Mouse (Mus musculus) limb, embryonic 15.5 days (tissue): Measurements from ENCODE around the gene Abraxas1. TPM values are rescaled to one million over a fixed set of nuclear protein-coding genes. Genes with fewer than 3 reads are reported as not detected.

ENCODE experiments used
- ATAC-seq: fragments of 200-750 bp; cut with Nextera tagmentation; 2 replicates; pipeline ENCODE4 v1.8.0; 2017; ENCODE audit warnings: low read depth, moderate TSS enrichment; ENCODE audit not compliant: insufficient number of reproducible peaks, low FRiP score, low TSS enrichment
- H3K27ac ChIP-seq: fragments of 300-500 bp; sonication (generic); 2 replicates; pipeline ENCODE4 v1.5.1; 2015; ENCODE audit warnings: moderate library complexity, mild to moderate bottlenecking, inconsistent platforms
- H3K27me3 ChIP-seq: fragments of 300-500 bp; sonication (generic); 2 replicates; pipeline ENCODE4 v1.6.1; 2015; ENCODE audit warnings: inconsistent platforms
- H3K36me3 ChIP-seq: fragments of 300-500 bp; sonication (generic); 2 replicates; pipeline ENCODE4 v1.6.1; 2015; ENCODE audit warnings: inconsistent platforms
- H3K4me1 ChIP-seq: fragments of 300-500 bp; sonication (generic); 2 replicates; pipeline ENCODE4 v1.6.1; 2015; ENCODE audit warnings: inconsistent platforms
- H3K4me2 ChIP-seq: fragments of 300-500 bp; sonication (generic); 2 replicates; pipeline ENCODE4 v1.6.1; 2015; ENCODE audit warnings: mild to moderate bottlenecking, inconsistent platforms
- H3K4me3 ChIP-seq: fragments of 300-500 bp; sonication (generic); 2 replicates; pipeline ENCODE4 v1.5.1; 2015; ENCODE audit warnings: mild to moderate bottlenecking, inconsistent platforms
- H3K9ac ChIP-seq: fragments of 300-500 bp; sonication (generic); 2 replicates; pipeline ENCODE4 v1.6.1; 2015; ENCODE audit warnings: inconsistent platforms
- H3K9me3 ChIP-seq: fragments of 300-500 bp; sonication (generic); 2 replicates; pipeline ENCODE4 v1.6.1; 2016; ENCODE audit warnings: inconsistent platforms
- WGBS: fragments of 180-500 bp; shearing (Covaris S2); methylation state at CpG from one replicate; pipeline ENCODE4 v1.1.7; 2015; 5-methylcytosine and 5-hydroxymethylcytosine counted together
- polyA plus RNA-seq: library from polyadenylated mRNA; unstranded; fragments of >200 nt; fragmentation: Nextera tagmentation; extraction: Ambion mirVana; gene quantifications from 2 replicates; pipeline ENCODE4 v1.2.1, GENCODE M21; 2015

Gene Abraxas1
- polyA plus RNA-seq, 1 experiment from 2014 or later: 27.4 TPM

DNA sequence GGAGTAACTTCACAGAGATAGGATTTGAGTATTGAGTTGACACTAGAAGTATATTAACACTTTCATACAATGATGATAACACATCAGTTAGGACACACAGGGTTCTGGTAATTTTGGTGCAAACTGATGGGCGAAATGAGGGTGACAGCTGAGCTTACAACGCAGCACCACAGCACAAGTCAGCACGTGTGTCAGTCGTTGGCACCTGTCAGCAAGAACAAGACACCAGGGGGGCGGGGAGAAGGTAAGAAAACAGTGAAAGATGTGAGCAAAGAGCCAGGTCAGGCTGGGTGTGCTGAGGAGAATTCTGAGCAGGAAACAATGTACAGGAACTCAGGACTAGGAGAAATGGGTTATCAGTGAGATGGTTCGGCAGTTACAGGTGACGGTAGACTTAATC, 59.0 kb downstream of the Abraxas1 start:
- no peak for ATAC-seq
- no peak overlapping the region for H3K4me2 ChIP-seq
- H3K27ac ChIP-seq: no peak overlapping the region
- H3K36me3 ChIP-seq: peaks cover 48% of the 10 kb centered on the region
- H3K9ac ChIP-seq: no peak overlapping the region
- 89% methylated on average over 7 of the region's 7 CpGs for WGBS
- H3K4me1 ChIP-seq: no peaks in the 10 kb centered on the region
- H3K27me3 ChIP-seq: no peaks in the 10 kb centered on the region
- H3K4me3 ChIP-seq: no peak overlapping the region
- H3K9me3 ChIP-seq: no peaks in the 10 kb centered on the region

DNA sequence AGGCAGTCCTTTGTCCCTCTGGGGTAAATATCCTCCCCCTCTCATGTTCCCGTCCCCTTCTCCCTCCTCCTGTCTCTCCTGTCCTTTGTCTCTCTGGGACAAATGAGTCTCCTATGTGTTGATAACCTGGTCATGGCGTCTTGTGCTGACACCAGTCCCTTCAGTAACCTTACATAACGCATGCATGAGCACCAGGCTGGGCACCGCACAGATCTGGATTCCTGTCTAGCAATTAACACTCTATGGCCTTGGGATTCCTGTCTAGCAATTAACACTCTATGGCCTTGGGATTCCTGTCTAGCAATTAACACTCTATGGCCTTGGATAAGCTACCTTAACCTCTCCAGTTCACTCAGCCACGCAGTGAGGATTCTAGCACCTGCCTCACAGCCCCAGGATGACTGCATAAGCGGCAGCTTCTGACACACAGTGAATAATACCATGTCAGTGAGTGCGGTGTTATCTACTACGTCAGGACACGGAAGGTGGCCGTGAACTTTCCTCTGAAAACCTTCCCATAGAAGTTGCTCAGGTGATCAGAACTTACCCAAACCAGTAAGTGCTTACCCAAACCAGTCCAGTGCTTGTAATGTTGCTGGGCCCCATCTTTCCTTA, 60.6 kb downstream of the Abraxas1 start:
- Histone ChIP-seq H3K4me1 (no peaks in the 10 kb centered on the region), H3K36me3 (peaks cover 34% of the 10 kb centered on the region), H3K4me2 (no peak overlapping the region), H3K9ac (no peak overlapping the region), H3K27ac (no peak overlapping the region), H3K4me3 (no peak overlapping the region), H3K27me3 (no peaks in the 10 kb centered on the region), H3K9me3 (no peaks in the 10 kb centered on the region)
- ATAC-seq: no peak
- 88% methylated on average over 10 of the region's 10 CpGs for WGBS

DNA sequence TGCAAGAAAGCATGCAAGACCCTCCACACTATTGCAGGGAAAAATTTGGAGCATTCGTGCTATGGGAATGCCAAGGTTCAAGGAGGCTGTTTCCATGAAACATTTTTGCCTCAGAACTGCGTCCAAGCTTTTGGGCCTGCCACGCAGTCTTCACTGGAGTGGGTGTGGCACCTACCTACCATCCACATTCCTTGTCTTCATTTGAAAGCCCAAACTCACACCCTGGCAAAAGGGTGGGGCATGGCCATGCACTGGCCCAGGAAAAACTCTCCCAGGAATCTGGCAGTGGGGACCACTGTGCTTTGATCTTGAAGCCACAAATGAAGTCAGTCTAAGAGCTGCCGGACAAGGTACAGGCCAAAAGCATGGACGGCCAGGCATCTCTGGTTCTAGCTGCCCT, 62.6 kb downstream of the Abraxas1 start:
- no peaks in the 10 kb centered on the region for H3K9me3 ChIP-seq
- H3K9ac ChIP-seq: no peak overlapping the region
- H3K4me1 ChIP-seq: no peaks in the 10 kb centered on the region
- WGBS: 94% methylated on average over 5 of the region's 5 CpGs
- H3K4me2 ChIP-seq: no peak overlapping the region
- H3K27me3 ChIP-seq: no peaks in the 10 kb centered on the region
- H3K4me3 ChIP-seq: no peak overlapping the region
- ATAC-seq: no peak
- H3K27ac ChIP-seq: no peak overlapping the region
- H3K36me3 ChIP-seq: peaks cover 14% of the 10 kb centered on the region

Other genes starting within 250 kb of the Abraxas1 start
- 5.3 and 8.3 TPM in 2 replicates for gene Plac8, start 248.7 kb downstream of the Abraxas1 start, polyA plus RNA-seq
- gene Coq2, start 145.8 kb downstream of the Abraxas1 start, polyA plus RNA-seq: 40.7 and 48.0 TPM in 2 replicates
- 5.8 and 6.1 TPM in 2 replicates for gene Hpse, start 101.2 kb downstream of the Abraxas1 start, polyA plus RNA-seq
- gene Helq, start 22.4 kb downstream of the Abraxas1 start, polyA plus RNA-seq: 12.1 and 15.2 TPM in 2 replicates
- gene Mrps18c, start 22.3 kb downstream of the Abraxas1 start, polyA plus RNA-seq: 126 and 152 TPM in 2 replicates
- gene Gpat3, start 24.7 kb upstream of the Abraxas1 start, polyA plus RNA-seq: 2.0 and 2.4 TPM in 2 replicates